Mouse (Mus musculus): Measurements from ENCODE around the gene Myl6.

Myl6 gene

DNA sequence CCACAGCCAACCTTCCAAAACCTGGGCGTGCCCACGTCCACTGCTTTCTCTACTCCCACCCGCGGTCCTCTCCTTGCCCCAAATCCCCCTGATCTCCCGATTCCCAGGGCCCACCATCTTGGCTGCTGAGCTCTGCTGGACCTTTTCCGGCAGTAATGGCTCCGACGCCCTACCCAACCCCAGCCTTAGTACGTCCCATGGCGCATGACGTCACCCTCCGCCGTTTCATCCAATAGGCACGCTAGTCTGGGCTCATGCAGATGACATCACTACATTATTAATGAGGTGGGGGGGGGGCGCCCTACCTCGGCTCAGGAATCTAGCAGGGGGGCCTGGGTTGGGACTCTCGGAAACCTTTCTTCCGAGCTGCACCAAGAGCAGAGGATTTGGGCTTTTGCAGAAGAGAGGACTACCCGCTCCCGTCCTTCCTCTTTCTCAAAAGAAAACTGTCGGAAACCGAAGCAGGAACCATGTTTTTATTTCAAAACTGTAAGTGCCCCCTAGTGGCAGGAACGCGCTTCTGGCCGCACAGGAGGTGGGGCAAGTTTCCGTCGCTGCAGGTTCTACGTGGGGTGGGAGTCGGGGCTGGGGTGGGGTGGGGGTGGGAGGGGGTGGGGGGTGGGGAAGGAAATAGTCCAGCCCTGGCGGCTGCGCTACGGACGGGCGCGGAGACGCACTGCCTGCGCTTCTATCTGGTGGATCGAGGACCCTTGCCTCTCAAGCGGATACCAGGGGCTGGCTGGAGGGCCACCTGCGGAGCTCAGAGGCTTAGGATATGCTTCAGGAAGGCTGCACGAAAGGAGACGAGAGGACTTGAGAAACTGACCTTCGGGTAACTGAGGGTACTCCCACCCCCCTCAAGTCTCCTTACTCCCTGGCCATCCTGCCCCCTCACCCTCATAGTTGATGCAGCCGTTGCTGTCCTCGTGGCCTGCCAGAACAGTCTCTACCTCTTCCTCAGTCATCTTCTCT, at the start of gene Myl6:
TSS of gene Myl6 (minus strand) at position 451 of the 972 bp plus-strand sequence.
- DNase-seq = peak; percentile 97 to 99

DNA sequence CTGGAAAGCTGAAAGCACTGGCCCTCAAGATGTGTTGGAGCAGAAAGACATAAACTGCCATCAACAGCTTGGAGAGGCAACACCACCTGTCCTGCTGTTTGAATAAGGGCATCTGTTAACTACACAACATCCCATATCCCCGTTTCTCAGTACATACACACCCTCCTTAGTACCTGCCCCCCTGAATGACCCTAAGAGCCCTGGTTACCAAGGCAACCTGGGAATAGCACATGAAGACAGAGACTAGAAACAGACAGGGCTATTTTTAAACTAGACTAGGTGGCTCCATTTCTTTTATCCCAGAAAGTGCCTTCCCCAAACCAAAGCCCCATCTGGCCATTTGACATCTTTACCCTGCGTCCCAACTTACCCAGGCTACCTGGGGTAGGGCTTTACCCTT, 49.2 kb upstream of the Myl6 start:
- no peak for DNase-seq

DNA sequence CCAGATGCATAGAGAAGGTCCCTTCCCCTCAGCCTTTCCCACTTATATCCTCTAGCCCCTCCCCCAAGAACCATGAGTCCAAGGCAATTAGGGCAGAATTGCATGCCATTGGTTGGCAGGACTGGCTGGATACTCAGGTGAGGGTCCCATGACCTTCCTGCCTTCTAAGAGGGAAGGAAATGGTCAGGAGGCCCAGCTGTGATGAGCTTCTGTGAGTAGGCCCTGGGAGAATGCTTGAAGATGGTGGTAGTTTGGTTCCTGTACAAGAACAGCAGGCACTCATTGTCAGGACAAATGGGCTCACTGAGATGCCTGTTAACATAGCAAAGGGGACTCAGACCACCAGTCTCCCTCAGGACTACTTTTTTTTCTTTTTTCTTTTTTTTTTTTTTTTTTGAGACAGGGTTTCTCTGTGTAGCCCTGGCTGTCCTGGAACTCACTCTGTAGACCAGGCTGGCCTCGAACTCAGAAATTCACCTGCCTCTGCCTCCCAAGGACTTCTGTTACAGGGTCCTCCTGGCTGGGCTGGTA, 44.5 kb upstream of the Myl6 start:
- no peak for DNase-seq

DNA sequence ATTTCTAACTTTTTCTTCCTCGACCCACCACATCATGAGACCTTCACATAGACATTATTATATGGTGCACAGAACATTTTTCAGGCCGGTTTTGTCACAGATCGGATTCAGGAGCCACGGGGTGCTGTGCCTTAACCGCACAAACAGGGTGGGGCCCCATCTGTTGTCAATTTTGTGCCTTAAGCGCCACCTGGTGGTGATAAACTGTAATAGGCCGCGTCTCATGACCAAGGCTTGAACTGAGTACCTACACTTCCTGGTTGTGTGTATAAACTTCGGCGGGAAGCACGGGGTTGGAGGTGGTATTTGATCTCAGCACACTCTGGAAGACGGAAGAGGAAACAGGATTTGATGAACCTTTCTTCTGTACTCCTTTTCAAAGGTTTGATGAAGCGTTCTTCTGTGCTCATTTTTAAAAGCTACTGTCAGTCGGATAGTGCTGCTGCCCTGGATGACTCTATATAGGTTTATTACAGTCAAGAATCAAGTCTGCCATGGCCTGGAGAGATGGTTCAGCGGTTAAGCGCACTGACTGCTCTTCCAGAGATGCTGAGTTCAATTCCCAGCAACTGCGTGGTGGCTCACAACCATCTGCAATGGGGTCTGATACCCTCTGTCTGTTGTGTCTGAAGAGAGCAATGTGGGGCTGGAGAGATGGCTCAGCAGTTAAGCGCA, 42.5 kb upstream of the Myl6 start:
- peak; percentile 88 to 91 for DNase-seq

- DNase-seq = no peak
These were observed 41.8 kb upstream of the Myl6 start for GRCm38 (mm10) chr10:128535624-128536265.

- no peak for DNase-seq
These were observed 41.3 kb upstream of the Myl6 start for GRCm38 (mm10) chr10:128535206-128535605.

GRCm38 (mm10) chr10:128526366-128527356, 32.7 kb upstream of the Myl6 start:
- no peak for DNase-seq

DNA sequence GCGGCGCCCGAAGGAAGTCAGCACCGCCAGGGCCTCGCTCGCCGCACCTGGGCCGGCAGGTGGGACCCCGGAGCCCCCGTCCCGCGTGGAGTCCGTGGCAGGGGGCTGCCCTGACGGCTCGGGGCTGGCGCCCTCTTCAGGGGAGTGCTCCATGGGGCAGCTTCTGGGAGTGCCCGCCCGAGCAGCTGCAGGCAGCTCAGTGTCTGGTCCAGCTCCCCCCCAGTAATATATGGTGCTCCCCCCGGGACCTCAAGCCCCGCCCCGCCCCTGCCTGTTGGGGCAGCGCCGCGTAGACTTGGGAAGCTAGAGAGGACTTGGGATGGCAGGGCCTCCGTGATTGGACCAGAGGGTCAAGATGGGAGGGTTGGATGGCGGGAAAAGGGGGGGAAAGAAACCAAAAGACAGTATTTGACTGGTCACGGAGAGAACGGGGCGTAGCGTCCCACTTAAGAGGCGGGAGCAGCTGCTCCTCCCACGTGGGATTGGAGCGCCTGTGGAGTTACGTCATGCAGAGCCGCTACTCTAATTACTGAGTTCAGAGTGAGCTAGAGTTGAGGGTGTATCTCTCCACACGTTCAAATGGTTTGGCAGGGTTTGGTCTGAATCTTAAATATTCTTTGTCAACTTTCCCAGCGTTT, 31.8 kb upstream of the Myl6 start, which contains the start of gene Esyt1:
TSS of gene Esyt1 (minus strand) at position 201 of the 638 bp plus-strand sequence.
- peak; percentile 90 to 98 for DNase-seq

- peak; percentile 48 to 59 for DNase-seq
These were observed 31.1 kb upstream of the Myl6 start for GRCm38 (mm10) chr10:128524732-128525662.

DNA sequence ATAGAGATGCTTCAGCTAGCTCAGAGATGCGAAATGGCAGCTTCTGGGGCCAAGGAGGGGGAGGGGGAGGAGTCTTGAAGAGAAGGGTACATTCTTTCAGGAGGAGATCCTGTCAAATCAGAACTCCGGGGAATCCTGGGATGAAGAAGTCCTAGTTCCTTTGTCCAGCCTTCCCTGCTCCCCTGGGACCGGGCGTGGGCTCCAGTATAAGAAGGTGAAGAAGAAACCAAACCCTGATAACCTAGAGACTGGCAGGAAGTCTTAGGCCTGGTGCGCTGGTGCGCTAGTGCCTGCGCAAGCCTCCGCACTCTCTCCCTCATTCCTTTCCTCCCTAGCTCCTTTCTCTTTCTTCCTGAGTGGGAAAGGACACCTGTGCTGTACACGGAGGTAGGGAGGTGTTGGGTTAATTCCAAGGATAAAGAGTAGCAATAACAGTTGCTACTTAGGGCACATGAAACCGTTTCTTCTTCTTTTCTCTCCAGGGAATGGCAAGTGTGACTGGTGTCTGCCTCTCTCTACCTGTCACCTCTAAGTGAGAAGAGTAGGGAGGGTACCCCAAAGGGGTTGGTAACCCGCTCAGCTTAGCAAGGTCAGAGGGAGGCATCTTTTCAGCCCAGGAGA, 30.3 kb upstream of the Myl6 start:
- DNase-seq = peak in 1 of 2 experiments; percentile 24

- DNase-seq = no peak
These were observed 28.4 kb upstream of the Myl6 start for GRCm38 (mm10) chr10:128522351-128522750.

GRCm38 (mm10) chr10:128520591-128520990, 26.6 kb upstream of the Myl6 start:
- DNase-seq = no peak

DNA sequence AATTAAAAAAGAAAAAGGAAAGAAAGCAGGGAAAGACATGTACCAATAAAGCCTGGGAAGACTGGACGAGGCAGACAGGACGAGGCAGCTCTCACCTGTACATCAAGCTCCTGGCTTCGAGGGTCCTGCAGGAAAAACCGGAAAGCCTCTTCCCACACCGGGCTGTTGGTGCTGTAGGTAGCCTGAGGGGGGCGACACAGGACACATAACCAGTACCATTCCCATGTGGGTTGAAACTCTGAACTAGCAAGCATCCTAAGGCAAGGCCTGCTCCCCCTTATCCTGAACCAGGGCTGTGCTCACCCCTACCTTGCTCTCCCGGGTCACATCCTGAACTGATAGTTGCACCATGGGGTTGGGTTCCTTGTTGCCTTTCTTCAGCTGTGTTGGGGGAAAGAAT, 24.9 kb upstream of the Myl6 start:
- peak; percentile 51 to 68 for DNase-seq

DNA sequence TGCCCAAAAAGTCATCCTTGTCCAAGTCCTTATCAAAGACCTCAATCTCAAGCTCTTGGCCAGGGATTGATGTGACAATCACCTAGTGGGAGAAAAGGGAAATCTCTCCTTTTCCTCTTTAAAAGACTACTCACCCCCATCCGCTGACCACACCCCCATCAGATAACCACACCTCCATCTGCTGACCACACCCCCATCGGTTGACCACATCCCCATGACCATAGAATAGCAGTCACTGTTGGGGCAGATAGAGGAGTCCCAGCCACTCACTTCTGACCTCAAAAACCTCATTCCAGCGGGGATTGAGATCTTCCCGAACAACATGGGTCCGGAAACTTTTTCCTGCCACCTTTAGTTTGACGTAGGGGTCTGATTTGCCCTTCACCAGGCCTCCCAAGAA, 22.7 kb upstream of the Myl6 start:
- DNase-seq = no peak

- DNase-seq = no peak
These were observed 22.1 kb upstream of the Myl6 start for GRCm38 (mm10) chr10:128516029-128516428.

- DNase-seq = no peak
These were observed 21.1 kb upstream of the Myl6 start for GRCm38 (mm10) chr10:128515044-128515443.

- no peak for DNase-seq
These were observed 17.8 kb upstream of the Myl6 start for GRCm38 (mm10) chr10:128511761-128512160.

DNA sequence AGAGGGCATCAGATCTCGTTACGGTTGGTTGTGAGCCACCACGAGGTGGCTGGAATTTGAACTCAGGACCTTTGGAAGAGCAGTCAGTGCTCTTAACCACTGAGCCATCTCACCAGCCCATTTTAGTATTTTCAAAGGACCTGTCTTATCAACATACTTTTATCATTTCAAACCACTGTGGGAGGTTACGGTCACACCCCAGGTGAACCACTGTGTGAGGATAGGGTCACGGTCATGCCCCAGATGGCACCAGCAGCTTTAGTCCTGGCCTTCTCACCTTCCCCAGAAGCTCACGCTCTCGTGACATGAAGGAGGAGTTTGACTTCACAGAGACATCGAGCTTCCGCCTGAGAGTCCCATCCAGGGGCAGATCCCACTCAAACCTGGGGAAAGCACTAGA, 17.2 kb upstream of the Myl6 start:
- no peak for DNase-seq

- no peak for DNase-seq
These were observed 16.4 kb upstream of the Myl6 start for GRCm38 (mm10) chr10:128510301-128510700.

GRCm38 (mm10) chr10:128509831-128510230, 15.9 kb upstream of the Myl6 start:
- DNase-seq = no peak
